In genomic region chr5:135873753-135874152, GRCm38 (mm10) we compare ENCODE assay signal across 24 mouse cellular contexts. TPM values are rescaled to one million over a fixed set of nuclear protein-coding genes. Genes with fewer than 3 reads are reported as not detected.
DNase-seq lines count a peak whose midpoint lies in the region; ATAC-seq lines count a peak whose summit lies in the region.
"Had no signal": no experiment of that assay in that cellular context is flagged by ENCODE, and none has a peak within 500 bp of the region (broad histone marks: within the 10 kb centered on the region; RNA-seq: fewer than 3 reads in every experiment).

No protein-coding gene starts in this region.

- no peak overlapping the region for H3K4me2 ChIP-seq in forebrain, embryonic 16.5 days (ENCODE audit: low read length)

- WGBS in forebrain, embryonic 10.5 days: 68% methylated on average over 9 of the region's 9 CpGs
- WGBS in forebrain, embryonic 16.5 days: 73% methylated on average over 8 of the region's 9 CpGs
- 58% methylated on average over 9 of the region's 9 CpGs for WGBS in limb, embryonic 10.5 days

- peaks cover 65% of the 10 kb centered on the region for H3K27me3 ChIP-seq in forebrain, embryonic 10.5 days (ENCODE audit: poor library complexity, severe bottlenecking)
- H3K27me3 ChIP-seq in forebrain, embryonic 16.5 days (replicated peaks; ENCODE audit: control insufficient read depth, insufficient read depth, low read length): peaks cover 21% of the 10 kb centered on the region
- H3K27me3 ChIP-seq in limb, embryonic 10.5 days (ENCODE audit: low read depth, poor library complexity, severe bottlenecking): peaks cover 63% of the 10 kb centered on the region
- H3K27me3 ChIP-seq: Patski had no signal

- no peak for ATAC-seq in forebrain, embryonic 16.5 days
- peak; percentile 32 for ATAC-seq in activated CD4-positive, CD25-positive, alpha-beta regulatory T cell, adult 4 months
- ATAC-seq: forebrain, embryonic 13.5 days; forebrain, postnatal 0 days had no signal

- H3K36me3 ChIP-seq in forebrain, embryonic 10.5 days (replicated peaks): no peaks in the 10 kb centered on the region
- H3K36me3 ChIP-seq in forebrain, embryonic 16.5 days (ENCODE audit: control insufficient read depth, insufficient read depth): no peaks in the 10 kb centered on the region
- H3K36me3 ChIP-seq in limb, embryonic 10.5 days: no peaks in the 10 kb centered on the region
- H3K36me3 ChIP-seq: embryonic facial prominence, embryonic 10.5 days; embryonic facial prominence, embryonic 13.5 days had no signal

- no peak for DNase-seq in forebrain, embryonic 10.5 days (ENCODE audit: extremely low spot score, low spot score)
- DNase-seq in thymus, postnatal 4 days: peak; percentile 41
- DNase-seq in thymus, postnatal 0 days (ENCODE audit: low spot score): no peak
- DNase-seq in limb, embryonic 10.5 days (ENCODE audit: low spot score): no peak
- DNase-seq in kidney, postnatal 36 days: no peak
- DNase-seq in urinary bladder, postnatal 25 days (ENCODE audit: low spot score): no peak
- DNase-seq: adrenal gland, adult 8-10 months; adrenal gland, postnatal 36 days; cerebellum, adult 9-11 months; cerebellum, postnatal 36 days; embryo, embryonic 11 days; forebrain, postnatal 0 days; gastrocnemius, postnatal 25 days; kidney, adult 11 months; kidney, adult 8-10 months had no signal

- H3K4me3 ChIP-seq in forebrain, embryonic 10.5 days: no peak overlapping the region
- no peak overlapping the region for H3K4me3 ChIP-seq in forebrain, embryonic 16.5 days (replicated peaks; ENCODE audit: low read length)
- H3K4me3 ChIP-seq in limb, embryonic 10.5 days: no peak overlapping the region
- H3K4me3 ChIP-seq: erythroblast, embryonic 14.5 days; forebrain, embryonic 13.5 days; hindbrain, embryonic 12.5 days; hindbrain, embryonic 15.5 days had no signal

- peaks cover 25% of the 10 kb centered on the region for H3K4me1 ChIP-seq in forebrain, embryonic 10.5 days
- H3K4me1 ChIP-seq in forebrain, embryonic 16.5 days (replicated peaks; ENCODE audit: control insufficient read depth, insufficient read depth, low read length): peaks cover 7% of the 10 kb centered on the region
- peaks cover 23% of the 10 kb centered on the region for H3K4me1 ChIP-seq in limb, embryonic 10.5 days

- H3K9ac ChIP-seq in forebrain, embryonic 16.5 days (replicated peaks; ENCODE audit: low read depth, low read length): no peak overlapping the region
- H3K9ac ChIP-seq: forebrain, postnatal 0 days; hindbrain, embryonic 12.5 days; hindbrain, embryonic 15.5 days had no signal

- H3K9me3 ChIP-seq in forebrain, embryonic 10.5 days: 0 out of 2 replicates have a peak, but pooled peaks cover 3% of the 10 kb centered on the region
- no peaks in the 10 kb centered on the region for H3K9me3 ChIP-seq in forebrain, embryonic 16.5 days (ENCODE audit: control insufficient read depth, low read length)
- no peaks in the 10 kb centered on the region for H3K9me3 ChIP-seq in limb, embryonic 10.5 days (replicated peaks)
- H3K9me3 ChIP-seq: embryonic facial prominence, embryonic 10.5 days; embryonic facial prominence, embryonic 13.5 days; forebrain, embryonic 13.5 days; hindbrain, embryonic 12.5 days; hindbrain, embryonic 15.5 days had no signal

- H3K27ac ChIP-seq in forebrain, embryonic 10.5 days: 0 out of 2 replicates have a peak overlapping the region, but pooled peaks have one; percentile 31
- no peak overlapping the region for H3K27ac ChIP-seq in forebrain, embryonic 16.5 days (ENCODE audit: low read length)
- H3K27ac ChIP-seq in limb, embryonic 10.5 days: 0 out of 2 replicates have a peak overlapping the region, but pooled peaks have one; percentile 10
- H3K27ac ChIP-seq: embryonic facial prominence, embryonic 13.5 days; forebrain, embryonic 13.5 days; hindbrain, embryonic 12.5 days; hindbrain, embryonic 15.5 days had no signal

RNA-seq across cellular contexts. Expression of gene Hspb1, which starts 14.0 kb away (rescaled TPM):
- 7.2 and 7.6 TPM in 2 replicates for polyA plus RNA-seq in forebrain, embryonic 10.5 days (2016; fragmentation: Nextera tagmentation; extraction: Ambion mirVana)
- 7.3 and 9.6 TPM in 2 replicates for polyA plus RNA-seq in forebrain, embryonic 16.5 days (2015; fragmentation: Nextera tagmentation; extraction: Ambion mirVana)
- polyA plus RNA-seq in thymus, postnatal 0 days (2015; fragmentation: Nextera tagmentation; extraction: Ambion mirVana): 23.7 and 29.1 TPM in 2 replicates
- polyA plus RNA-seq in activated CD4-positive, CD25-positive, alpha-beta regulatory T cell, adult 4 months (2017; shearing (Covaris generic)): not detected
- 34.0 and 34.8 TPM in 2 replicates for polyA plus RNA-seq in limb, embryonic 10.5 days (2016; fragmentation: Nextera tagmentation; extraction: Ambion mirVana)
